Mouse (Mus musculus) intestine, postnatal 0 days (tissue): Measurements from ENCODE around the gene Krtap21-1. TPM values are rescaled to one million over a fixed set of nuclear protein-coding genes. Genes with fewer than 3 reads are reported as not detected.

Source experiments
- ATAC-seq: fragments of 200-750 bp; cut with Nextera tagmentation; 2 replicates; pipeline ENCODE4 v1.8.0; 2017; ENCODE audit warnings: mild to moderate bottlenecking, moderate TSS enrichment, moderate library complexity
- H3K27ac ChIP-seq: fragments of 300-500 bp; sonication (generic); 2 replicates; pipeline ENCODE4 v1.5.1; 2014; ENCODE audit warnings: mild to moderate bottlenecking, low read depth, low read length, moderate library complexity
- H3K27me3 ChIP-seq: fragments of 300-500 bp; sonication (generic); replicated peaks from 2 replicates; pipeline ENCODE4 v1.6.1; 2014; ENCODE audit warnings: low read length, mixed read lengths; ENCODE audit not compliant: control insufficient read depth, insufficient read depth
- H3K36me3 ChIP-seq: fragments of 300-500 bp; sonication (generic); 2 replicates; pipeline ENCODE4 v1.6.1; 2014; ENCODE audit warnings: mild to moderate bottlenecking, moderate library complexity; ENCODE audit not compliant: control insufficient read depth, insufficient read depth
- H3K4me1 ChIP-seq: fragments of 300-500 bp; sonication (generic); replicated peaks from 2 replicates; pipeline ENCODE4 v1.6.1; 2014; ENCODE audit warnings: antibody characterized with exemption, low read length, mixed read lengths; ENCODE audit not compliant: control insufficient read depth, insufficient read depth
- H3K4me2 ChIP-seq: fragments of 300-500 bp; sonication (generic); replicated peaks from 2 replicates; pipeline ENCODE4 v1.6.1; 2014; ENCODE audit warnings: low read depth, mild to moderate bottlenecking, moderate library complexity
- H3K4me3 ChIP-seq: fragments of 300-500 bp; sonication (generic); 2 replicates; pipeline ENCODE4 v1.5.1; 2014; ENCODE audit warnings: low read depth, low read length
- H3K9ac ChIP-seq: fragments of 300-500 bp; sonication (generic); 2 replicates; pipeline ENCODE4 v1.6.1; 2014; ENCODE audit warnings: mild to moderate bottlenecking, low read depth, low read length
- H3K9me3 ChIP-seq: fragments of 300-500 bp; sonication (generic); 2 replicates; pipeline ENCODE4 v1.6.1; 2016; ENCODE audit warnings: mixed run types; ENCODE audit not compliant: control insufficient read depth
- CTCF ChIP-seq: sonication (generic); IDR thresholded peaks from 2 replicates; pipeline ENCODE4 v1.5.1; 2016; ENCODE audit warnings: low read depth, mild to moderate bottlenecking, control low read depth, antibody characterized with exemption, moderate library complexity
- WGBS: fragments of 180-500 bp; shearing (Covaris S2); extraction: QIAGEN DNeasy Blood & Tissue Kit; methylation state at CpG from one replicate; pipeline ENCODE4 v1.1.7; 2014; 5-methylcytosine and 5-hydroxymethylcytosine counted together
- polyA plus RNA-seq: library from polyadenylated mRNA; unstranded; fragments of >200 nt; fragmentation: Nextera tagmentation; extraction: Ambion mirVana; gene quantifications from 2 replicates; pipeline ENCODE4 v1.2.1, GENCODE M21; 2015

Gene Krtap21-1
- not detected in 2 replicates for polyA plus RNA-seq

GRCm38 (mm10) chr16:89403768-89404167 lies at the start of gene Krtap21-1:
Krtap21-1 (minus strand) TSS chr16:89403868.
- H3K4me1 ChIP-seq: no peaks in the 10 kb centered on the region
- H3K9ac ChIP-seq: no peak within 1 kb of the TSS
- 76% methylated on average over 2 of the region's 2 CpGs for WGBS
- no peak within 1 kb of the TSS for H3K4me2 ChIP-seq
- no peaks in the 10 kb centered on the region for H3K36me3 ChIP-seq
- no peak for TF ChIP-seq CTCF
- ATAC-seq: no peak
- H3K4me3 ChIP-seq: no peak within 1 kb of the TSS
- no peak within 1 kb of the TSS for H3K27ac ChIP-seq
- no peaks in the 10 kb centered on the region for H3K27me3 ChIP-seq
- no peaks in the 10 kb centered on the region for H3K9me3 ChIP-seq

- Histone ChIP-seq H3K27ac (no peak overlapping the region), H3K36me3 (no peaks in the 10 kb centered on the region), H3K4me2 (no peak overlapping the region), H3K4me3 (no peak overlapping the region), H3K4me1 (no peaks in the 10 kb centered on the region), H3K9me3 (no peaks in the 10 kb centered on the region), H3K9ac (no peak overlapping the region), H3K27me3 (no peaks in the 10 kb centered on the region)
- ATAC-seq: no peak
- TF ChIP-seq CTCF: no peak
- 80% methylated on average over 2 of the region's 2 CpGs for WGBS
Measured at GRCm38 (mm10) chr16:89429586-89429985, 25.9 kb upstream of the Krtap21-1 start.

GRCm38 (mm10) chr16:89425310-89425709 lies 21.6 kb upstream of the Krtap21-1 start:
- Histone ChIP-seq H3K27ac (no peak overlapping the region), H3K4me1 (no peaks in the 10 kb centered on the region), H3K36me3 (no peaks in the 10 kb centered on the region), H3K4me3 (no peak overlapping the region), H3K4me2 (no peak overlapping the region), H3K9me3 (no peaks in the 10 kb centered on the region), H3K27me3 (no peaks in the 10 kb centered on the region), H3K9ac (no peak overlapping the region)
- WGBS: 89% methylated on average over 5 of the region's 5 CpGs
- no peak for ATAC-seq
- no peak for TF ChIP-seq CTCF

GRCm38 (mm10) chr16:89420011-89420410 lies 16.3 kb upstream of the Krtap21-1 start, which contains the start of gene Krtap6-2:
Krtap6-2 (minus strand) TSS chr16:89420111.
- H3K9me3 ChIP-seq: no peaks in the 10 kb centered on the region
- H3K4me3 ChIP-seq: no peak within 1 kb of the TSS
- H3K36me3 ChIP-seq: no peaks in the 10 kb centered on the region
- TF ChIP-seq CTCF: no peak
- no peak within 1 kb of the TSS for H3K27ac ChIP-seq
- H3K4me2 ChIP-seq: no peak within 1 kb of the TSS
- no peaks in the 10 kb centered on the region for H3K4me1 ChIP-seq
- no peak for ATAC-seq
- H3K27me3 ChIP-seq: no peaks in the 10 kb centered on the region
- no peak within 1 kb of the TSS for H3K9ac ChIP-seq
- WGBS: 91% methylated on average over 3 of the region's 3 CpGs

- Histone ChIP-seq H3K4me1 (no peaks in the 10 kb centered on the region), H3K4me2 (no peak overlapping the region), H3K4me3 (no peak overlapping the region), H3K27ac (no peak overlapping the region), H3K9me3 (no peaks in the 10 kb centered on the region), H3K9ac (no peak overlapping the region), H3K27me3 (no peaks in the 10 kb centered on the region), H3K36me3 (no peaks in the 10 kb centered on the region)
- ATAC-seq: no peak
- no peak for TF ChIP-seq CTCF
- WGBS: 78% methylated on average over 3 of the region's 3 CpGs
Measured at GRCm38 (mm10) chr16:89416311-89416710, 12.6 kb upstream of the Krtap21-1 start.

- Histone ChIP-seq H3K27me3 (no peaks in the 10 kb centered on the region), H3K36me3 (no peaks in the 10 kb centered on the region), H3K27ac (no peak overlapping the region), H3K4me1 (no peaks in the 10 kb centered on the region), H3K4me3 (no peak overlapping the region), H3K9me3 (no peaks in the 10 kb centered on the region), H3K4me2 (no peak overlapping the region), H3K9ac (no peak overlapping the region)
- no peak for ATAC-seq
- no peak for TF ChIP-seq CTCF
- 81% methylated on average over 5 of the region's 5 CpGs for WGBS
Measured at GRCm38 (mm10) chr16:89410345-89411068, 6.8 kb upstream of the Krtap21-1 start.
